Mouse (Mus musculus) CH12.LX (cell line): ENCODE data around the gene Chrm3. TPM values are rescaled to one million over a fixed set of nuclear protein-coding genes. Genes with fewer than 3 reads are reported as not detected.

ENCODE experiments used
- DNase-seq: peaks from one replicate; pipeline ENCODE4 v3.0.0-alpha.2; 2013; ENCODE audit errors: extremely low read depth
- H3K27ac ChIP-seq: 2 replicates; pipeline ENCODE4 v1.5.1; 2012; ENCODE audit warnings: low read depth, mild to moderate bottlenecking, control low read depth, moderate library complexity; ENCODE audit not compliant: insufficient read depth
- H3K27me3 ChIP-seq: replicated peaks from 2 replicates; pipeline ENCODE3; 2012; ENCODE audit warnings: inconsistent platforms
- H3K36me3 ChIP-seq, 2 experiments: replicated peaks in 1 of 2; 2 replicates each; pipeline versions ENCODE3 to v1.6.1; 2012; ENCODE audit warnings: inconsistent platforms in 1 of 2, low read length in 1 of 2, mild to moderate bottlenecking in 1 of 2, mixed read lengths in 1 of 2, moderate library complexity in 1 of 2; ENCODE audit not compliant: control insufficient read depth in 1 of 2, insufficient read depth in 1 of 2
- H3K4me1 ChIP-seq, 2 experiments: 2 replicates each; pipeline ENCODE4 v1.6.1; 2012; ENCODE audit warnings: inconsistent platforms in 1 of 2, moderate library complexity in 1 of 2; ENCODE audit not compliant: insufficient read depth in 2 of 2, control insufficient read depth in 1 of 2
- H3K4me2 ChIP-seq: 2 replicates; pipeline ENCODE4 v1.6.1; 2012; ENCODE audit warnings: low read depth, mild to moderate bottlenecking, control low read depth; ENCODE audit not compliant: poor library complexity, insufficient read depth, severe bottlenecking
- H3K4me3 ChIP-seq, 3 experiments: fragments of 150-350 bp in 1 of 3; sonication (generic) in 1 of 3; replicated peaks in 1 of 3; 2 replicates each; pipeline versions ENCODE3 to v1.5.1; 2011 to 2012; ENCODE audit warnings: low read depth in 2 of 3, low read length in 2 of 3, mild to moderate bottlenecking in 2 of 3, moderate library complexity in 2 of 3, control low read depth in 1 of 3, improper control_type of control experiment in 1 of 3, inconsistent platforms in 1 of 3, mixed read lengths in 1 of 3; ENCODE audit not compliant: poor library complexity in 1 of 3
- H3K79me2 ChIP-seq: replicated peaks from 2 replicates; pipeline ENCODE4 v1.6.1; 2012; ENCODE audit warnings: mild to moderate bottlenecking, moderate library complexity; ENCODE audit not compliant: control insufficient read depth, poor library complexity, insufficient read depth, severe bottlenecking; ENCODE audit errors: extremely low read depth
- H3K9ac ChIP-seq: 2 replicates; pipeline ENCODE4 v1.6.1; 2012; ENCODE audit warnings: low read depth, mild to moderate bottlenecking, control low read depth, moderate library complexity; ENCODE audit not compliant: insufficient read depth
- H3K9me3 ChIP-seq: replicated peaks from 2 replicates; pipeline ENCODE3; 2012; ENCODE audit warnings: low read length, inconsistent platforms, mixed read lengths
- CHD2 ChIP-seq: IDR thresholded peaks from 2 replicates; pipeline ENCODE4 v1.6.1; 2011; ENCODE audit warnings: low read length, improper control_type of control experiment
- CTCF ChIP-seq, 2 experiments: IDR thresholded peaks in 1 of 2; conservative IDR thresholded peaks in 1 of 2; 2 replicates each; pipeline ENCODE4 v1.5.1; 2011 to 2012; ENCODE audit warnings: low read depth in 2 of 2, low read length in 2 of 2, improper control_type of control experiment in 1 of 2, inconsistent platforms in 1 of 2, mild to moderate bottlenecking in 1 of 2, moderate library complexity in 1 of 2
- E2F4 ChIP-seq: IDR thresholded peaks from 2 replicates; pipeline ENCODE4 v1.6.1; 2011; ENCODE audit warnings: low read depth, low read length, improper control_type of control experiment; ENCODE audit not compliant: insufficient replicate concordance
- ELF1 ChIP-seq: IDR thresholded peaks from 2 replicates; pipeline ENCODE4 v1.6.1; 2014; ENCODE audit warnings: low read depth, mild to moderate bottlenecking, inconsistent platforms, low read length, improper control_type of control experiment
- EP300 ChIP-seq: IDR thresholded peaks from 2 replicates; pipeline ENCODE4 v1.6.1; 2011; ENCODE audit warnings: low read length, improper control_type of control experiment
- ETS1 ChIP-seq: conservative IDR thresholded peaks from 2 replicates; pipeline ENCODE4 v1.6.1; 2012; ENCODE audit warnings: low read depth, mild to moderate bottlenecking, inconsistent platforms, low read length, improper control_type of control experiment, moderate library complexity
- JUN ChIP-seq: IDR thresholded peaks from 2 replicates; pipeline ENCODE4 v1.6.1; 2011; ENCODE audit warnings: low read depth, mild to moderate bottlenecking, low read length, improper control_type of control experiment, moderate library complexity; ENCODE audit not compliant: insufficient read depth
- KAT2A ChIP-seq: IDR thresholded peaks from 2 replicates; pipeline ENCODE4 v1.6.1; 2012; ENCODE audit warnings: low read length, improper control_type of control experiment, inconsistent platforms; ENCODE audit not compliant: insufficient replicate concordance
- MYC ChIP-seq: IDR thresholded peaks from 2 replicates; pipeline ENCODE4 v1.6.1; 2011; ENCODE audit warnings: low read depth, mild to moderate bottlenecking, improper control_type of control experiment, low read length
- NRF1 ChIP-seq: IDR thresholded peaks from 2 replicates; pipeline ENCODE4 v1.6.1; 2014; ENCODE audit warnings: low read depth, mild to moderate bottlenecking, inconsistent platforms, low read length, improper control_type of control experiment, moderate library complexity
- RCOR1 ChIP-seq: conservative IDR thresholded peaks from 2 replicates; pipeline ENCODE4 v1.6.1; 2012; ENCODE audit warnings: low read depth, mild to moderate bottlenecking, inconsistent platforms, low read length, improper control_type of control experiment
- SIN3A ChIP-seq: IDR thresholded peaks from 2 replicates; pipeline ENCODE4 v1.6.1; 2012; ENCODE audit warnings: low read length, improper control_type of control experiment, inconsistent platforms
- UBTF ChIP-seq: IDR thresholded peaks from 2 replicates; pipeline ENCODE4 v1.6.1; 2012; ENCODE audit warnings: low read depth, mild to moderate bottlenecking, inconsistent platforms, low read length, improper control_type of control experiment, moderate library complexity
- USF1 ChIP-seq: IDR thresholded peaks from 2 replicates; pipeline ENCODE4 v1.6.1; 2014; ENCODE audit warnings: low read depth, mild to moderate bottlenecking, inconsistent platforms, low read length, improper control_type of control experiment
- ZC3H11A ChIP-seq: IDR thresholded peaks from 2 replicates; pipeline ENCODE4 v1.6.1; 2012; ENCODE audit warnings: low read depth, mild to moderate bottlenecking, inconsistent platforms, low read length, improper control_type of control experiment
- ZKSCAN1 ChIP-seq: IDR thresholded peaks from 2 replicates; pipeline ENCODE4 v1.6.1; 2012; ENCODE audit warnings: low read depth, inconsistent platforms, low read length, improper control_type of control experiment, borderline replicate concordance
- ZMIZ1 ChIP-seq: IDR thresholded peaks from 2 replicates; pipeline ENCODE4 v1.6.1; 2012; ENCODE audit warnings: low read depth, mild to moderate bottlenecking, inconsistent platforms, low read length, improper control_type of control experiment
- dilution Hi-C: fragments of 300-500 bp; cut with MboI; formaldehyde crosslinking; loops from 2 replicates; pipeline ENCODE4 v1.14.3; 2020; ENCODE audit warnings: low sequenced_read_pairs; ENCODE audit not compliant: extremely low pct_unique_long_range_greater_than_20kb, extremely low pct_ligation_motif_present
- in situ Hi-C: fragments of 300-500 bp; cut with MboI; formaldehyde crosslinking; loops from 3 replicates; pipeline ENCODE4 v1.14.3; 2019; ENCODE audit warnings: low sequenced_read_pairs, low pct_ligation_motif_present, low pct_unique_long_range_greater_than_20kb, mixed read lengths
- polyA plus RNA-seq: library from polyadenylated mRNA; unstranded; fragments of >175 nt; gene quantifications from 2 replicates; pipeline ENCODE4 v1.2.1, GENCODE M21; 2012; ENCODE audit warnings: low read depth; ENCODE audit not compliant: insufficient read length
- total RNA-seq, 2 experiments: library from RNA; depleted of rRNA; stranded (reverse); fragments of 300-350 nt in 1 of 2; fragments of >200 nt in 1 of 2; gene quantifications; 2 replicates each; pipeline ENCODE4 v1.2.3; 2012 to 2014

Chrm3 gene
- total and polyA plus RNA-seq, 3 experiments: not detected

DNA sequence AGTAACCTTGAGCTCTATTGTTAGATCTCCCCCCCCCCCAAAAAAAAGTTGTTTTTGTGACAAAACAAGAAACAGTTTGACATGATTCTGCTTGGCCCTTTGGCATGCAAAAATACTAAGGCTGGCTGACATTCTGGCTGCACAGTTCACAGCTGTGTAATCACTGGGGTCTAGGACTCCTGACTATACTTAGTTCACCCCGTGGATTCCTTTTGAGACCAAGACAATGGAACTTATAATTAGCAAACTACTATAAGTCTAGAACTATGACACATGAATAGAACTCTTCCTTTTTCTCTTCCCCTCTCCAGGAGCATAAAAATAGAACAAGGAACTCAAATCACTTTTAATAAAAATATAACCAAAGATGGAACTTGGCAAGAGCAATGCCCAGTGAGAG, 251.1 kb downstream of the Chrm3 start:
- H3K9me3 ChIP-seq: no peaks in the 10 kb centered on the region
- no peak overlapping the region for H3K9ac ChIP-seq
- in situ Hi-C loops (no loop called here), dilution Hi-C loops (no loop called here)
- H3K27me3 ChIP-seq: no peaks in the 10 kb centered on the region
- no peak for DNase-seq
- no peaks in the 10 kb centered on the region for H3K36me3 ChIP-seq
- H3K27ac ChIP-seq: no peak overlapping the region
- TF ChIP-seq KAT2A: no peak
- no peak for TF ChIP-seq CTCF (conservative IDR thresholded peaks at IDR 0.05 in 1 of 2, IDR thresholded peaks at IDR 0.05 in 1 of 2; ENCODE audit: low read depth in 2 of 2, low read length in 2 of 2)
- no peak for TF ChIP-seq JUN
- TF ChIP-seq MYC: no peak
- no peak for TF ChIP-seq E2F4
- TF ChIP-seq RCOR1: no peak
- TF ChIP-seq NRF1: no peak
- no peak for TF ChIP-seq ELF1
- H3K4me1 ChIP-seq: no peaks in the 10 kb centered on the region
- no peak overlapping the region for H3K4me3 ChIP-seq
- H3K79me2 ChIP-seq: no peaks in the 10 kb centered on the region
- no peak overlapping the region for H3K4me2 ChIP-seq

DNA sequence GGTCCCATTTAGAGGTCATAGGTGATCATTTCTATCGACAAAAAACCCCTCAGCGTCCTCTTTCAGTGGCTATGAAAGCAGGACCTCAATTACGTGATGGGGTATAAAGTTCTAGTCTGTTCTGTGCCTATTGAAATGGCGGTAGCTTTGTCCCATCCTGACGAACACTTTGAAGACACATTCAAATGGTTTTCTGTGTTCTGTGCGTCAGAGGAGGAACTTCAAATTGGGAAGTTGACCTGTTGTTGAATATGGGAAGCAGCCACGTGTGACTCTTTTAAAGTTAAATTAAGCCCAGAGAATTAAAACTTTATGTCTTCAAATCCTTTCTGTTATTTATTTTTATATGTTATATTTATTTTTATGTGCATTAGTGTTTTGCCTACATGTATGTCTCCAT, 253.3 kb downstream of the Chrm3 start:
- Histone ChIP-seq H3K4me2 (no peak overlapping the region), H3K9me3 (no peaks in the 10 kb centered on the region), H3K79me2 (no peaks in the 10 kb centered on the region), H3K9ac (no peak overlapping the region), H3K27me3 (no peaks in the 10 kb centered on the region), H3K4me3 (no peak overlapping the region), H3K36me3 (no peaks in the 10 kb centered on the region), H3K4me1 (no peaks in the 10 kb centered on the region), H3K27ac (no peak overlapping the region)
- dilution Hi-C loops: no loop called here
- DNase-seq: no peak
- TF ChIP-seq EP300: no peak
- no peak for TF ChIP-seq ZMIZ1
- no peak for TF ChIP-seq ETS1
- no peak for TF ChIP-seq E2F4
- TF ChIP-seq ELF1: no peak
- no peak for TF ChIP-seq SIN3A
- no peak for TF ChIP-seq MYC
- TF ChIP-seq CHD2: no peak
- TF ChIP-seq ZC3H11A: no peak
- in situ Hi-C loops: no loop called here

DNA sequence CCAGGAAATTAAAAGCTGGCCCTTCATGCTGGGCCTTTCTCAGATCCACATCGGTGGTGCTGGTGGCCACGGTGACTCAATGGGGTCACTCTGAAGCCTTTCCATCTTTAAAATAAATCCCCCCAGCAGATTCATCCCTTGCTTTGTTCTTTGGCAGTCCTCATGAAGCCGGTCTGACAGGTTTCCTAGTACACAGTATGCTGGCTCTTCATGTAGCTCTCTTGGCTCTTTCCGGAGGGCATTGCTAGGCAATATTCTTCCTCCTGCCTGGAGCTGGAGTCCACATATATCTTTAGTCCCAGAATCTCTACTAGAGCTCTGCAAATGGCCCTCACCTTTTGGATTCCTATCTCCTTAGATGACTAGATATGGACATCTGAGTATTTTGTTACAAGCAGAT, 269.9 kb downstream of the Chrm3 start:
- dilution Hi-C loops: no loop called here
- no peak for TF ChIP-seq ZMIZ1
- no peak for TF ChIP-seq ZKSCAN1
- TF ChIP-seq UBTF: no peak
- no peak for TF ChIP-seq USF1
- TF ChIP-seq, all 38 proteins: peak for 0
- no peaks in the 10 kb centered on the region for H3K4me1 ChIP-seq
- no peaks in the 10 kb centered on the region for H3K27me3 ChIP-seq
- H3K9ac ChIP-seq: no peak overlapping the region
- no peak overlapping the region for H3K27ac ChIP-seq
- DNase-seq: no peak
- in situ Hi-C loops: no loop called here
- H3K4me3 ChIP-seq: no peak overlapping the region
- no peaks in the 10 kb centered on the region for H3K79me2 ChIP-seq
- H3K9me3 ChIP-seq: no peaks in the 10 kb centered on the region
- no peaks in the 10 kb centered on the region for H3K36me3 ChIP-seq
- no peak overlapping the region for H3K4me2 ChIP-seq
